ENCODE assay signal across 20 mouse cellular contexts in the genomic region with DNA sequence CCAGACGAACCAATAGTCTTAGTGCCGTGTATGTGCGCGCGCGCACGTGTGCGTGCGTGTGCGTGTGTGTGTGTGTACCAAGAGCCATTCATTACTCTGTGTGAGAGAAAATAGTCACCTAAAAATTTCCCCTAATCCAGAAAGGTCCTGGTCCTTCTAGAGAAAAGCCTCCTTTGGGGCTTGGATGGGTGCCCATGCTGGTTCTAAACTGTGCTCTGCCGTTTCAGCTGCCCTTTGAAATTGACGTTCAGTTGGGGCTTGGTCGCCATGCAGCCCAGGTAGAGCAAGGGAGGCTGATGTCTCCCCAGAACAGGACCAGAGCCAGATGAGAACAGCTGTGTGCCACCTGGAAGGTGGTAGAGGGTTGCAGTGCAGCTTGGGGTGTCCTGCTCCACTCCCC. TPM values are rescaled to one million over a fixed set of nuclear protein-coding genes. Genes with fewer than 3 reads are reported as not detected.
A peak's percentile ranks its signal among the peaks of the same experiment; 100 is the strongest.
DNase-seq lines count a peak whose midpoint lies in the region; ATAC-seq lines count a peak whose summit lies in the region.
"Had no signal": no experiment of that assay in that cellular context is flagged by ENCODE, and none has a peak within 500 bp of the region (broad histone marks: within the 10 kb centered on the region; RNA-seq: fewer than 3 reads in every experiment).

No protein-coding gene starts in this region.

- DNase-seq in forebrain, embryonic 10.5 days (ENCODE audit: extremely low spot score, low spot score): no peak
- DNase-seq in forebrain, embryonic 11.5 days (ENCODE audit: low spot score): no peak
- DNase-seq in forebrain, embryonic 14.5 days (ENCODE audit: low spot score): no peak
- no peak for DNase-seq in spleen, adult 18-20 months
- DNase-seq: adrenal gland, adult 8-10 months; adrenal gland, postnatal 14 days; adrenal gland, postnatal 36 days; B cell, adult 2 months; cerebellum, adult 11-12 months; cerebellum, adult 2 months; cerebellum, adult 9-10 months; cerebellum, postnatal 25 days had no signal

- no peaks in the 10 kb centered on the region for H3K36me3 ChIP-seq in forebrain, embryonic 10.5 days (replicated peaks)
- H3K36me3 ChIP-seq in forebrain, embryonic 11.5 days (ENCODE audit: control insufficient read depth, insufficient read depth, low read length): no peaks in the 10 kb centered on the region
- no peaks in the 10 kb centered on the region for H3K36me3 ChIP-seq in forebrain, embryonic 14.5 days (ENCODE audit: control insufficient read depth, insufficient read depth, low read length)
- no peaks in the 10 kb centered on the region for H3K36me3 ChIP-seq in forebrain, embryonic 16.5 days (ENCODE audit: control insufficient read depth, insufficient read depth)
- H3K36me3 ChIP-seq in kidney, embryonic 14.5 days (ENCODE audit: control insufficient read depth, insufficient read depth, low read length): no peaks in the 10 kb centered on the region
- H3K36me3 ChIP-seq: embryonic facial prominence, embryonic 10.5 days; embryonic facial prominence, embryonic 12.5 days; G1E had no signal

- peaks cover 47% of the 10 kb centered on the region for H3K27me3 ChIP-seq in forebrain, embryonic 10.5 days (ENCODE audit: poor library complexity, severe bottlenecking)
- H3K27me3 ChIP-seq in forebrain, embryonic 11.5 days (ENCODE audit: control insufficient read depth, insufficient read depth, low read length): 0 out of 2 replicates have a peak, but pooled peaks cover under 1% of the 10 kb centered on the region
- H3K27me3 ChIP-seq in forebrain, embryonic 14.5 days (replicated peaks; ENCODE audit: control insufficient read depth, insufficient read depth, low read length): no peaks in the 10 kb centered on the region
- no peaks in the 10 kb centered on the region for H3K27me3 ChIP-seq in forebrain, embryonic 16.5 days (replicated peaks; ENCODE audit: control insufficient read depth, insufficient read depth, low read length)
- no peaks in the 10 kb centered on the region for H3K27me3 ChIP-seq in kidney, embryonic 14.5 days (ENCODE audit: control insufficient read depth, insufficient read depth, low read length)
- H3K27me3 ChIP-seq: embryonic facial prominence, embryonic 12.5 days had no signal

- H3K4me2 ChIP-seq in forebrain, embryonic 11.5 days (ENCODE audit: low read depth, low read length, severe bottlenecking): no peak overlapping the region
- H3K4me2 ChIP-seq in forebrain, embryonic 14.5 days (ENCODE audit: low read length): no peak overlapping the region
- no peak overlapping the region for H3K4me2 ChIP-seq in forebrain, embryonic 16.5 days (ENCODE audit: low read length)
- H3K4me2 ChIP-seq in kidney, embryonic 14.5 days (replicated peaks; ENCODE audit: low read depth, low read length): no peak overlapping the region
- H3K4me2 ChIP-seq: embryonic facial prominence, embryonic 12.5 days had no signal

- H3K4me3 ChIP-seq in forebrain, embryonic 10.5 days: no peak overlapping the region
- no peak overlapping the region for H3K4me3 ChIP-seq in forebrain, embryonic 11.5 days (ENCODE audit: low read depth, low read length)
- no peak overlapping the region for H3K4me3 ChIP-seq in forebrain, embryonic 14.5 days (ENCODE audit: low read depth, low read length)
- no peak overlapping the region for H3K4me3 ChIP-seq in forebrain, embryonic 16.5 days (replicated peaks; ENCODE audit: low read length)
- no peak overlapping the region for H3K4me3 ChIP-seq in kidney, embryonic 14.5 days (ENCODE audit: low read length)
- H3K4me3 ChIP-seq: embryonic facial prominence, embryonic 10.5 days; embryonic facial prominence, embryonic 12.5 days had no signal

- peaks cover 46% of the 10 kb centered on the region for H3K4me1 ChIP-seq in forebrain, embryonic 10.5 days
- H3K4me1 ChIP-seq in forebrain, embryonic 11.5 days (replicated peaks; ENCODE audit: control insufficient read depth, insufficient read depth, low read length): peaks cover 15% of the 10 kb centered on the region
- peaks cover 7% of the 10 kb centered on the region; the same call in 1 of the 2 replicates for H3K4me1 ChIP-seq in forebrain, embryonic 14.5 days (ENCODE audit: control insufficient read depth, insufficient read depth, low read length)
- H3K4me1 ChIP-seq in forebrain, embryonic 16.5 days (replicated peaks; ENCODE audit: control insufficient read depth, insufficient read depth, low read length): peaks cover 23% of the 10 kb centered on the region
- no peaks in the 10 kb centered on the region for H3K4me1 ChIP-seq in kidney, embryonic 14.5 days (ENCODE audit: control insufficient read depth, insufficient read depth, low read length)

- 94% methylated on average over 13 of the region's 13 CpGs for WGBS in forebrain, embryonic 10.5 days
- WGBS in forebrain, embryonic 11.5 days: 90% methylated on average over 13 of the region's 13 CpGs
- WGBS in forebrain, embryonic 14.5 days: 82% methylated on average over 13 of the region's 13 CpGs
- WGBS in forebrain, embryonic 16.5 days: 77% methylated on average over 13 of the region's 13 CpGs
- WGBS in kidney, embryonic 14.5 days: 95% methylated on average over 13 of the region's 13 CpGs

- H3K9me3 ChIP-seq in forebrain, embryonic 10.5 days: no peaks in the 10 kb centered on the region
- H3K9me3 ChIP-seq in forebrain, embryonic 11.5 days (ENCODE audit: control insufficient read depth, low read length): no peaks in the 10 kb centered on the region
- no peaks in the 10 kb centered on the region for H3K9me3 ChIP-seq in forebrain, embryonic 14.5 days (replicated peaks; ENCODE audit: control insufficient read depth, low read length)
- H3K9me3 ChIP-seq in forebrain, embryonic 16.5 days (ENCODE audit: control insufficient read depth, low read length): no peaks in the 10 kb centered on the region
- H3K9me3 ChIP-seq in kidney, embryonic 14.5 days (ENCODE audit: control insufficient read depth, low read length): no peaks in the 10 kb centered on the region
- H3K9me3 ChIP-seq: embryonic facial prominence, embryonic 10.5 days; embryonic facial prominence, embryonic 12.5 days had no signal

- H3K27ac ChIP-seq in forebrain, embryonic 10.5 days: peak overlapping the region; percentile 58; the same call in 1 of the 2 replicates
- no peak overlapping the region for H3K27ac ChIP-seq in forebrain, embryonic 11.5 days (ENCODE audit: low read depth, low read length)
- peak overlapping the region; percentile 24; the same call in 1 of the 2 replicates for H3K27ac ChIP-seq in forebrain, embryonic 14.5 days (ENCODE audit: low read depth, low read length)
- H3K27ac ChIP-seq in forebrain, embryonic 16.5 days (ENCODE audit: low read length): peak overlapping the region; percentile 10; the same call in 1 of the 2 replicates
- H3K27ac ChIP-seq in kidney, embryonic 14.5 days (ENCODE audit: low read depth, low read length): no peak overlapping the region
- H3K27ac ChIP-seq: embryonic facial prominence, embryonic 10.5 days; embryonic facial prominence, embryonic 12.5 days had no signal

- ATAC-seq in forebrain, embryonic 11.5 days (replicated peaks; ENCODE audit: low FRiP score): no peak
- ATAC-seq in forebrain, embryonic 14.5 days: no peak
- ATAC-seq in forebrain, embryonic 16.5 days: no peak
- ATAC-seq in kidney, embryonic 14.5 days (ENCODE audit: low FRiP score, low TSS enrichment): no peak
- ATAC-seq: activated CD4-positive, CD25-positive, alpha-beta regulatory T cell, adult 4 months; CD4-positive, CD25-positive, alpha-beta regulatory T cell, adult 4 months; Patski had no signal

- no peak overlapping the region for H3K9ac ChIP-seq in forebrain, embryonic 11.5 days (ENCODE audit: low read length)
- H3K9ac ChIP-seq in forebrain, embryonic 14.5 days (ENCODE audit: low read length): no peak overlapping the region
- no peak overlapping the region for H3K9ac ChIP-seq in forebrain, embryonic 16.5 days (replicated peaks; ENCODE audit: low read depth, low read length)
- H3K9ac ChIP-seq in kidney, embryonic 14.5 days (ENCODE audit: low read depth, low read length): no peak overlapping the region
- H3K9ac ChIP-seq: embryonic facial prominence, embryonic 12.5 days had no signal

RNA-seq across cellular contexts. Expression of gene Mpped1, which starts 17.8 kb away (rescaled TPM):
- 33.4 and 35.9 TPM in 2 replicates for polyA plus RNA-seq in forebrain, embryonic 10.5 days (2016; fragmentation: Nextera tagmentation; extraction: Ambion mirVana)
- polyA plus RNA-seq in forebrain, embryonic 11.5 days (2014; fragmentation: Nextera tagmentation; extraction: Ambion mirVana): 39.2 and 40.6 TPM in 2 replicates
- 194 and 262 TPM in 2 replicates for polyA plus RNA-seq in forebrain, embryonic 14.5 days (2014; fragmentation: Nextera tagmentation; extraction: Ambion mirVana)
- polyA plus RNA-seq in forebrain, embryonic 16.5 days (2015; fragmentation: Nextera tagmentation; extraction: Ambion mirVana): 400 and 477 TPM in 2 replicates
- 0.37 and 0.50 TPM in 2 replicates for polyA plus RNA-seq in kidney, embryonic 14.5 days (2014; fragmentation: Nextera tagmentation; extraction: Ambion mirVana)
- polyA plus RNA-seq: activated CD4-positive, CD25-positive, alpha-beta regulatory T cell, adult 4 months; CD4-positive, CD25-positive, alpha-beta regulatory T cell, adult 4 months; G1E; Patski had no signal

RNA-seq across cellular contexts. Expression of gene Scube1, which starts 36.7 kb away (rescaled TPM):
- polyA plus RNA-seq in forebrain, embryonic 10.5 days (2016; fragmentation: Nextera tagmentation; extraction: Ambion mirVana): 58.7 and 68.0 TPM in 2 replicates
- 33.9 and 38.0 TPM in 2 replicates for polyA plus RNA-seq in forebrain, embryonic 11.5 days (2014; fragmentation: Nextera tagmentation; extraction: Ambion mirVana)
- 8.2 and 13.6 TPM in 2 replicates for polyA plus RNA-seq in forebrain, embryonic 14.5 days (2014; fragmentation: Nextera tagmentation; extraction: Ambion mirVana)
- 21.9 and 23.6 TPM in 2 replicates for polyA plus RNA-seq in forebrain, embryonic 16.5 days (2015; fragmentation: Nextera tagmentation; extraction: Ambion mirVana)
- 4.7 and 7.4 TPM in 2 replicates for polyA plus RNA-seq in kidney, embryonic 14.5 days (2014; fragmentation: Nextera tagmentation; extraction: Ambion mirVana)
- polyA plus RNA-seq: activated CD4-positive, CD25-positive, alpha-beta regulatory T cell, adult 4 months; CD4-positive, CD25-positive, alpha-beta regulatory T cell, adult 4 months; G1E had no signal

Comparison
In these comparisons a context has a peak if more than half of its experiments do, and no peak if none do; other contexts are left out.
1. H3K27ac ChIP-seq: peak in forebrain, embryonic 10.5 days (single experiment), forebrain, embryonic 14.5 days (single experiment) and forebrain, embryonic 16.5 days (single experiment); none in forebrain, embryonic 11.5 days (single experiment) and kidney, embryonic 14.5 days (single experiment).
2. RNA of gene Mpped1, which starts 17.8 kb away (polyA plus RNA-seq): 400 to 477 TPM in forebrain, embryonic 16.5 days, 194 to 262 TPM in forebrain, embryonic 14.5 days, 39.2 to 40.6 TPM in forebrain, embryonic 11.5 days and 33.4 to 35.9 TPM in forebrain, embryonic 10.5 days; 0.37 to 0.50 TPM in kidney, embryonic 14.5 days; every median in the first group is over 10 times any median in the second.